Mouse (Mus musculus): ENCODE data around the gene Gm10118. TPM values are rescaled to one million over a fixed set of nuclear protein-coding genes. Genes with fewer than 3 reads are reported as not detected.

Gene Gm10118
- polyA plus RNA-seq, 1 experiment from 2014 or later, result 0.09 TPM

- ATAC-seq (ENCODE audit: insufficient number of reproducible peaks, insufficient read depth, low FRiP score, low read depth), result no peak
- H3K9ac ChIP-seq (replicated peaks; ENCODE audit: low read depth, low read length), result no peak overlapping the region
- no peak overlapping the region for H3K4me3 ChIP-seq (ENCODE audit: low read depth, low read length)
- no peak overlapping the region for H3K4me2 ChIP-seq (replicated peaks; ENCODE audit: low read depth, low read length)
- no peak overlapping the region for H3K27ac ChIP-seq (ENCODE audit: low read length)
- no peaks in the 10 kb centered on the region for H3K9me3 ChIP-seq (ENCODE audit: control insufficient read depth, low read depth, low read length)
- no peaks in the 10 kb centered on the region for H3K4me1 ChIP-seq (ENCODE audit: control insufficient read depth, insufficient read depth, low read length)
- no peaks in the 10 kb centered on the region for H3K36me3 ChIP-seq (ENCODE audit: control insufficient read depth, insufficient read depth, low read length)
- H3K27me3 ChIP-seq (ENCODE audit: control insufficient read depth, insufficient read depth, low read length), result no peaks in the 10 kb centered on the region
Measured at GRCm38 (mm10) chr10:63899891-63900290, 27.3 kb downstream of the Gm10118 start.

GRCm38 (mm10) chr10:63894612-63895011 lies 32.6 kb downstream of the Gm10118 start:
- no peak overlapping the region for H3K9ac ChIP-seq (replicated peaks; ENCODE audit: low read depth, low read length)
- WGBS, result 89% methylated on average over 5 of the region's 5 CpGs

GRCm38 (mm10) chr10:63886449-63887088 lies 40.7 kb downstream of the Gm10118 start:
- no peaks in the 10 kb centered on the region for H3K9me3 ChIP-seq (ENCODE audit: control insufficient read depth, low read depth, low read length)
- no peaks in the 10 kb centered on the region for H3K4me1 ChIP-seq (ENCODE audit: control insufficient read depth, insufficient read depth, low read length)
- H3K9ac ChIP-seq (replicated peaks; ENCODE audit: low read depth, low read length), result no peak overlapping the region
- H3K4me2 ChIP-seq (replicated peaks; ENCODE audit: low read depth, low read length), result 0 out of 2 replicates have a peak overlapping the region, but pooled peaks have one; percentile 0
- H3K27ac ChIP-seq (ENCODE audit: low read length), result no peak overlapping the region
- no peak for ATAC-seq (ENCODE audit: insufficient number of reproducible peaks, insufficient read depth, low FRiP score, low read depth)
- WGBS, result 64% methylated on average over 23 of the region's 23 CpGs
- H3K27me3 ChIP-seq (ENCODE audit: control insufficient read depth, insufficient read depth, low read length), result no peaks in the 10 kb centered on the region
- H3K4me3 ChIP-seq (ENCODE audit: low read depth, low read length), result no peak overlapping the region
- no peaks in the 10 kb centered on the region for H3K36me3 ChIP-seq (ENCODE audit: control insufficient read depth, insufficient read depth, low read length)

More at GRCm38 (mm10) chr10:63894612-63895011, 32.6 kb downstream of the Gm10118 start:
- H3K9me3 ChIP-seq (ENCODE audit: control insufficient read depth, low read depth, low read length), result no peaks in the 10 kb centered on the region
- H3K4me3 ChIP-seq (ENCODE audit: low read depth, low read length), result no peak overlapping the region
- no peak overlapping the region for H3K4me2 ChIP-seq (replicated peaks; ENCODE audit: low read depth, low read length)
- no peaks in the 10 kb centered on the region for H3K4me1 ChIP-seq (ENCODE audit: control insufficient read depth, insufficient read depth, low read length)
- H3K27ac ChIP-seq (ENCODE audit: low read length), result no peak overlapping the region
- ATAC-seq (ENCODE audit: insufficient number of reproducible peaks, insufficient read depth, low FRiP score, low read depth), result no peak
- no peaks in the 10 kb centered on the region for H3K36me3 ChIP-seq (ENCODE audit: control insufficient read depth, insufficient read depth, low read length)
- H3K27me3 ChIP-seq (ENCODE audit: control insufficient read depth, insufficient read depth, low read length), result no peaks in the 10 kb centered on the region

GRCm38 (mm10) chr10:63880462-63880903 lies 46.8 kb downstream of the Gm10118 start:
- WGBS, result 81% methylated on average over 5 of the region's 5 CpGs
- no peaks in the 10 kb centered on the region for H3K36me3 ChIP-seq (ENCODE audit: control insufficient read depth, insufficient read depth, low read length)
- H3K4me1 ChIP-seq (ENCODE audit: control insufficient read depth, insufficient read depth, low read length), result no peaks in the 10 kb centered on the region
- H3K27ac ChIP-seq (ENCODE audit: low read length), result no peak overlapping the region
- no peaks in the 10 kb centered on the region for H3K9me3 ChIP-seq (ENCODE audit: control insufficient read depth, low read depth, low read length)
- no peak overlapping the region for H3K4me2 ChIP-seq (replicated peaks; ENCODE audit: low read depth, low read length)
- H3K4me3 ChIP-seq (ENCODE audit: low read depth, low read length), result no peak overlapping the region
- no peak overlapping the region for H3K9ac ChIP-seq (replicated peaks; ENCODE audit: low read depth, low read length)
- ATAC-seq (ENCODE audit: insufficient number of reproducible peaks, insufficient read depth, low FRiP score, low read depth), result no peak
- H3K27me3 ChIP-seq (ENCODE audit: control insufficient read depth, insufficient read depth, low read length), result no peaks in the 10 kb centered on the region

Other genes with a start within 250 kb of the Gm10118 start
- gene Lrrtm3, start 162.8 kb upstream of the Gm10118 start, polyA plus RNA-seq (2014; fragmentation: Nextera tagmentation; extraction: Ambion mirVana), result 5.2 and 7.1 TPM in 2 replicates

Data from stomach, embryonic 14.5 days (tissue).